Mouse (Mus musculus) cerebellum, adult 2 months (tissue): Measurements from ENCODE around the gene Man2c1. TPM values are rescaled to one million over a fixed set of nuclear protein-coding genes. Genes with fewer than 3 reads are reported as not detected.

Experiments
- DNase-seq, 2 experiments: peaks; one replicate each; pipeline ENCODE4 v3.0.0; 2021
- H3K27ac ChIP-seq: fragments of 200-500 bp; 2 replicates; pipeline ENCODE4 v1.5.1; 2012; ENCODE audit warnings: low read length, control low read depth, inconsistent platforms; ENCODE audit not compliant: insufficient read depth
- H3K27me3 ChIP-seq: fragments of 200-500 bp; 2 replicates; pipeline ENCODE4 v1.6.1; 2012; ENCODE audit warnings: inconsistent platforms, mild to moderate bottlenecking, low read length, moderate library complexity; ENCODE audit not compliant: control insufficient read depth, insufficient read depth
- H3K4me1 ChIP-seq: fragments of 200-500 bp; 2 replicates; pipeline ENCODE4 v1.6.1; 2011; ENCODE audit warnings: low read length; ENCODE audit not compliant: control insufficient read depth, insufficient read depth
- H3K4me3 ChIP-seq: fragments of 200-500 bp; replicated peaks from 2 replicates; pipeline ENCODE3; 2011; ENCODE audit warnings: mild to moderate bottlenecking, low read depth, low read length, control low read depth; ENCODE audit not compliant: insufficient read depth
- CTCF ChIP-seq: fragments of 200-500 bp; IDR thresholded peaks from 2 replicates; pipeline ENCODE4 v1.5.1; 2011; ENCODE audit warnings: low read depth, mild to moderate bottlenecking, control low read depth, low read length, moderate library complexity, borderline replicate concordance; ENCODE audit not compliant: insufficient read depth
- POLR2A ChIP-seq: fragments of 200-500 bp; IDR thresholded peaks from 2 replicates; pipeline ENCODE4 v1.6.1; 2011; ENCODE audit warnings: low read length, control low read depth, borderline replicate concordance; ENCODE audit not compliant: insufficient read depth
- WGBS: fragments of 180-500 bp; shearing (Covaris S2); methylation state at CpG from one replicate; pipeline ENCODE4 v1.1.7; 2018; 5-methylcytosine and 5-hydroxymethylcytosine counted together
- polyA plus RNA-seq: library from polyadenylated mRNA; depleted of rRNA; stranded (reverse); fragments of >200 nt; gene quantifications from 2 replicates; pipeline ENCODE4 v1.2.3, GENCODE M21; 2012; rRNA removed

Man2c1 gene
- polyA plus RNA-seq, 1 experiment: 203 TPM

DNA sequence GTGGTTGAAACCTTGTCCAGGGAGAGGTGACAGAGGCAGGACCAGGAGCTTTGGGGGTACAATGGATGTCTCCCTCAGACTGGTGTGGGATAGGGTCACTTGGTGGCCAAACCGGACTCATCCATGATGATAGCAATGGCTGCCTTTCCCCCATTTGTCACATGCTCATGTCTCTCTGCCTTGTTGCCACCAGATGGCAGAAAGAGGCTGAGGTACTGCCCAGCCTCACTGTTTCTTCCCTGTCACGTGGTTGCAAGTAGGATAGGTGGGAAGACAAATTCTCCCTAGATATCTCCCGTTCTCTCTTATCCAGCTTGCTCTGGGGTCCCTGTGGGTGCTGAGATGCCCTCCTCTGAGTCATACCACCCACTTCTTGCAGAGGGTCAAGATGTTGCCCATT is 32.0 kb downstream of the Man2c1 start:
- no peak overlapping the region for H3K4me3 ChIP-seq
- TF ChIP-seq CTCF (peak; percentile 40; the same call in 1 of the 2 replicates), POLR2A (no peak)
- 8% methylated on average over 3 of the region's 3 CpGs for WGBS
- DNase-seq: no peak
- H3K4me1 ChIP-seq: no peaks in the 10 kb centered on the region; the same call in 1 of the 2 replicates
- no peak overlapping the region for H3K27ac ChIP-seq
- H3K27me3 ChIP-seq: no peaks in the 10 kb centered on the region

DNA sequence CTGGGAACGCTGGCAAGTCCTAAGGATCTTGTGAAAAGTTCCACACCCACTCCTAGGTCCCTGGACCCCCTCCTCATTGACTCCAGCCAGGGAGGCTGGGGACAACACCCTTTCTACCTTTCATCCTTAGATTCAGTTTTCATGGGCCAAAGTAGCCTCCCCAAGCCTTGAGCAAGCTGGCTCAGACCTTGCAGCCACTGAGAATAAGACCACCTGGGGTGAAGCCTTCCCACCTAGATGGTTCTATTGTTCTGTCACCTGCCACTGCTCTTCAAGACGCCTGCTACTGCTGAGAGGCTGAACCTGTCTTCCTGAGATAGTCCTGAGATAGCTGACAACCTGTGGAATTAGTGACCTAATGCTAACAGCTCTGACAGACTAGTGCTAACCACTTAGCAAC is 32.6 kb downstream of the Man2c1 start:
- WGBS: 19% methylated on average over 2 of the region's 2 CpGs
- Histone ChIP-seq H3K4me1 (no peaks in the 10 kb centered on the region), H3K4me3 (no peak overlapping the region), H3K27ac (no peak overlapping the region), H3K27me3 (no peaks in the 10 kb centered on the region)
- DNase-seq: no peak
- TF ChIP-seq CTCF (no peak), POLR2A (no peak)

DNA sequence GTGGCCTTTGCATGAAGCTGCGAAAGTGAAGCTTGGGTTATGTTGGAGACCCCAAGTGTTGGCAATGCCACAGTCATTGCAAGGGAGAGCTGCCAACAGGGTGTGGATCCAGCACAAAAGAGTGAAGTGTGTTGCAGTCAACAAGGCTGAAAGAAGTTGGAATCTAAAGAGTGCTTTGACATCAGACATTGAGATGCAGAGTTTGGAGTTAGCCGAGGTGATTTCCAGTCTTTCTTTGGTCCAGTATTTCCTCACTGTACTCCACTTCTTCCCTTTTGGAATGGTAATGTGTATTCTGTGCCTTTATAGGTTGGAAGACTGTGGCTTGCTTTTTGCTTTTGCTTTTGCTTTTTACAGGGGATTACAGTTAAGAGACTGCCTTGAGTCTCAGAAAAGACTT is 35.7 kb downstream of the Man2c1 start:
- Histone ChIP-seq H3K27me3 (no peaks in the 10 kb centered on the region), H3K27ac (no peak overlapping the region), H3K4me1 (no peaks in the 10 kb centered on the region), H3K4me3 (no peak overlapping the region)
- whole genome bisulfite sequencing: 83% methylated on average over 2 of the region's 2 CpGs
- TF ChIP-seq CTCF (no peak), POLR2A (no peak)
- no peak for DNase-seq

DNA sequence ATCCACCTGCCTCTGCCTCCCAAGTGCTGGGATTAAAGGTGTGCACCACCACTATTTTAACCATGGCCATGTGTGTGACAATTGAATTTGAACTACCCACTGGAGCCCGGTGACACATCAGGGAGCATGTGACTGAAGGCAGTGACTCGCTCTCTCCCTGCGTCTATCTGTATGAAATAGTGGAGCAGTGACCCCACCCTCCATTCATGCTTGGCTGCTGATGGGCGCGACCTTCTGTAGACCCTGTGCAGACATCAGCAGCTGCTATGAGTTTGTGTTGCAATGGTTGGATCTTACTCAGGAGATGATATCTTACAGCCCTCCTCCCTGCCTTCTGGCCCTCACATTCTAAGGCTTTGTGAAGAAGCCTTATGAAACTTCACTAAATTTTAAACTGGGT is 37.9 kb downstream of the Man2c1 start:
- H3K4me1 ChIP-seq: no peaks in the 10 kb centered on the region
- no peak for DNase-seq
- H3K27ac ChIP-seq: no peak overlapping the region
- WGBS: 78% methylated on average over 5 of the region's 5 CpGs
- no peaks in the 10 kb centered on the region for H3K27me3 ChIP-seq
- no peak overlapping the region for H3K4me3 ChIP-seq
- no peak for TF ChIP-seq CTCF
- no peak for TF ChIP-seq POLR2A

Other genes starting within 250 kb of the Man2c1 start
- gene Snx33, start 202.3 kb upstream of the Man2c1 start, polyA plus RNA-seq: 8.4 and 10.3 TPM in 2 replicates
- gene Imp3, start 193.2 kb upstream of the Man2c1 start, polyA plus RNA-seq: 89.3 and 93.8 TPM in 2 replicates
- gene Snupn, start 179.8 kb upstream of the Man2c1 start, polyA plus RNA-seq: 16.3 and 17.6 TPM in 2 replicates
- gene Ptpn9, start 135.8 kb upstream of the Man2c1 start, polyA plus RNA-seq: 19.2 and 20.5 TPM in 2 replicates
- gene Sin3a, start 58.6 kb upstream of the Man2c1 start, polyA plus RNA-seq: 23.8 and 32.3 TPM in 2 replicates
- 15.2 and 15.7 TPM in 2 replicates for gene Neil1, start 17.6 kb downstream of the Man2c1 start, polyA plus RNA-seq
- gene Commd4, start 27.6 kb downstream of the Man2c1 start, polyA plus RNA-seq: 150 and 170 TPM in 2 replicates
- gene Trcg1, start 105.9 kb downstream of the Man2c1 start, polyA plus RNA-seq: not detected in 2 replicates
- gene 1700017B05Rik, start 131.9 kb downstream of the Man2c1 start, polyA plus RNA-seq: 4.9 and 6.0 TPM in 2 replicates